Mouse (Mus musculus) layer of hippocampus, postnatal 14 days (tissue): ENCODE results near the gene Bco2. TPM values are rescaled to one million over a fixed set of nuclear protein-coding genes. Genes with fewer than 3 reads are reported as not detected.

Source experiments
- total RNA-seq, 2 experiments: library from RNA; stranded (reverse); gene quantifications; 2 replicates each; pipeline ENCODE4 v1.2.3; 2021

The Bco2 gene
- total RNA-seq, 2 experiments from 2014 or later: 3.2 to 3.3 TPM

Other genes with a start within 250 kb of the Bco2 start
- 100 to 1,000 TPM; 337 to 345 TPM for gene Rpl10-ps3, start 210.2 kb downstream of the Bco2 start, total RNA-seq
- under 1 TPM in 1 of 2 experiments, not detected in 1; 0.38 TPM for gene Plet1, start 60.7 kb downstream of the Bco2 start, total RNA-seq
- 10 to 100 TPM; 35.5 to 46.5 TPM for gene Pts, start 26.5 kb downstream of the Bco2 start, total RNA-seq
- 10 to 100 TPM; 27.8 to 32.9 TPM for gene Il18, start 354 bp downstream of the Bco2 start, total RNA-seq
- gene Tex12, start 6.1 kb upstream of the Bco2 start, total RNA-seq: not detected
- 100 to 1,000 TPM; 140 to 146 TPM for gene Sdhd, start 48.6 kb upstream of the Bco2 start, total RNA-seq
- 100 to 1,000 TPM; 251 to 256 TPM for gene Timm8b, start 48.7 kb upstream of the Bco2 start, total RNA-seq
- 1 to 10 TPM; 2.7 to 3.6 TPM for gene Pih1d2, start 62.1 kb upstream of the Bco2 start, total RNA-seq
- gene Nkapd1, start 62.3 kb upstream of the Bco2 start, total RNA-seq: 10 to 100 TPM; 22.9 to 23.9 TPM
- gene Dlat, start 104.6 kb upstream of the Bco2 start, total RNA-seq: 100 to 1,000 TPM; 142 to 149 TPM
- 10 to 100 TPM; 75.2 to 79.8 TPM for gene Dixdc1, start 184.3 kb upstream of the Bco2 start, total RNA-seq
- 1 to 10 TPM; 1.5 to 2.1 TPM for gene 2310030G06Rik, start 191.4 kb upstream of the Bco2 start, total RNA-seq
- 10 to 100 TPM; 77.7 to 89.3 TPM for gene Cryab, start 196.1 kb upstream of the Bco2 start, total RNA-seq
- gene Hspb2, start 197.2 kb upstream of the Bco2 start, total RNA-seq: 1 to 10 TPM; 1.3 to 1.8 TPM
- 1 to 10 TPM; 5.4 to 6.6 TPM for gene Fdxacb1, start 213.1 kb upstream of the Bco2 start, total RNA-seq
- 10 to 100 TPM; 29.7 to 31.8 TPM for gene Alg9, start 219.8 kb upstream of the Bco2 start, total RNA-seq
- gene 1110032A03Rik, start 220.3 kb upstream of the Bco2 start, total RNA-seq: 10 to 100 TPM; 30.3 to 31.9 TPM